Mouse (Mus musculus) intestine, embryonic 15.5 days (tissue): ENCODE measurements at regions not wholly inside any gene's neighbourhood (a gene's known extent, or its start where the extent isn't known, plus 50 kb on each side); places are given as distances from the start of the nearest gene placed in this dataset.

Experiments
- ATAC-seq: fragments of 200-750 bp; cut with Nextera tagmentation; 2 replicates; pipeline ENCODE4 v1.8.0; 2017; ENCODE audit warnings: moderate TSS enrichment, moderate library complexity
- H3K27ac ChIP-seq: fragments of 300-500 bp; sonication (generic); 2 replicates; pipeline ENCODE4 v1.5.1; 2015; ENCODE audit warnings: mild to moderate bottlenecking, inconsistent platforms
- H3K27me3 ChIP-seq: fragments of 300-500 bp; sonication (generic); replicated peaks from 2 replicates; pipeline ENCODE4 v1.6.1; 2015; ENCODE audit warnings: inconsistent platforms
- H3K36me3 ChIP-seq: fragments of 300-500 bp; sonication (generic); 2 replicates; pipeline ENCODE4 v1.6.1; 2015; ENCODE audit warnings: inconsistent platforms
- H3K4me1 ChIP-seq: fragments of 300-500 bp; sonication (generic); replicated peaks from 2 replicates; pipeline ENCODE4 v1.6.1; 2015; ENCODE audit warnings: inconsistent platforms
- H3K4me2 ChIP-seq: fragments of 300-500 bp; sonication (generic); replicated peaks from 2 replicates; pipeline ENCODE4 v1.6.1; 2015; ENCODE audit warnings: mild to moderate bottlenecking, inconsistent platforms
- H3K4me3 ChIP-seq: fragments of 300-500 bp; sonication (generic); replicated peaks from 2 replicates; pipeline ENCODE4 v1.5.1; 2015; ENCODE audit warnings: inconsistent platforms
- H3K9ac ChIP-seq: fragments of 300-500 bp; sonication (generic); 2 replicates; pipeline ENCODE4 v1.6.1; 2015; ENCODE audit warnings: inconsistent platforms
- H3K9me3 ChIP-seq: fragments of 300-500 bp; sonication (generic); 2 replicates; pipeline ENCODE4 v1.6.1; 2016; ENCODE audit warnings: inconsistent platforms
- WGBS: fragments of 180-500 bp; shearing (Covaris S2); methylation state at CpG from one replicate; pipeline ENCODE4 v1.1.7; 2015; 5-methylcytosine and 5-hydroxymethylcytosine counted together

DNA sequence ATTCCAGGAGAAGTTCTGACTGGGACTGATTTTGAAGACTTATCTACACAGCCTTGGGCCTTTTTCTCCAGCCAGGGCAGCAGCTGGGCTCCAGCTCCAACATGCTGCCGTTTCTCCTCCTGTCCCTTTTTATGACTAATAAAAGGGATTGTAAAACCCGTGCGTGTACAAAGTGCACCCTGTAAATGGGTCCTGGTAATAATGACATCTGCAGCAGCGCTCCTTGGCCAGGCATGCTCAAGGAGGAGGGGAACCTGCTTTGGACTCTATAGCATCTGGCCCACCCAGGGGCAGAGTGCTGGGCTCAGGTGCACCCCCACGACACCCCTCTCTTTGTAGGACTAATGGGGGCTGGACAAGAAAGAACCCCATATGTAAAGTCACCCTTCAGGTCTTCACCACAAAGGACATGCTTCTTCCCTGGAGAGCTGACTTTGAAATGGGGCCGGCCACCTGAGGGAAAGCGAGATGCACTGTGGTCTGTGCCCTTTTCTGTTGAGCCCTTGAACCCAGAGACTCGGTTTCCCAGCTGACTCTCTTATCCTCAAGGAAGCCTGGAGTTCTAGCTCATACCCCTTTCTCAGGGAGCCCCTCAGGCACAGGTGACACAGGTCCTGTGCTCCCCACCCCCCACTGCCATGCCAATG, 61.4 kb downstream of the Mrpl23 start:
- peaks cover 40% of the 10 kb centered on the region for H3K4me1 ChIP-seq
- WGBS = 51% methylated on average over 8 of the region's 8 CpGs
- H3K4me2 ChIP-seq = no peak overlapping the region
- no peaks in the 10 kb centered on the region for H3K9me3 ChIP-seq
- H3K36me3 ChIP-seq = no peaks in the 10 kb centered on the region
- no peaks in the 10 kb centered on the region for H3K27me3 ChIP-seq
- no peak overlapping the region for H3K4me3 ChIP-seq
- ATAC-seq = peak; percentile 87
- peak overlapping the region; percentile 67 for H3K27ac ChIP-seq
- H3K9ac ChIP-seq = no peak overlapping the region

DNA sequence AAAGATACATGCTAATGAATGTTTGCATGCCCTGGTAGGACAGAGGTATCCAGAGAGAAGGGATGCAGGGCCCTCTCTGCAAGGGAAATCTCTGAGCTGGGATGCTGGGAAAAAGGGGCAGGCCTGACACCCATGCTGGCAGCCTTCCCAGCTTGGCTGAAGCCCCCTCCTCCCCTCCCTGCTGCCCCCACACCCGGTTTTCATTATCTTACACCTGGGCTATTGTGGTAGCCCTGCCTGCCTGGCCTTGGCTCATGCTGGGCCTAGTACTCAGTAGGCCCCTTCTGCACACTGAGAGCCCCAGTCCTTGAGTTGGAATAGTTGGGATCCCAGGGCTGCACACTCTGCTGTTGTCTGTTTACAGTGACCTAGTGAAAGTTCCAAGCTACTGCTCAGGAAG, 62.9 kb downstream of the Mrpl23 start:
- ATAC-seq = no peak
- Histone ChIP-seq H3K4me1 (peaks cover 39% of the 10 kb centered on the region), H3K4me2 (no peak overlapping the region), H3K27me3 (no peaks in the 10 kb centered on the region), H3K27ac (no peak overlapping the region), H3K4me3 (no peak overlapping the region), H3K36me3 (no peaks in the 10 kb centered on the region), H3K9ac (no peak overlapping the region), H3K9me3 (no peaks in the 10 kb centered on the region)
- WGBS = 50% methylated on average over 1 of the region's 1 CpGs

GRCm38 (mm10) chr7:142596211-142596610, 63.7 kb downstream of the Mrpl23 start:
- H3K27me3 ChIP-seq = no peaks in the 10 kb centered on the region
- H3K36me3 ChIP-seq = no peaks in the 10 kb centered on the region
- peaks cover 36% of the 10 kb centered on the region for H3K4me1 ChIP-seq
- no peaks in the 10 kb centered on the region for H3K9me3 ChIP-seq
- H3K4me3 ChIP-seq = no peak overlapping the region
- WGBS = 91% methylated on average over 1 of the region's 1 CpGs
- no peak overlapping the region for H3K27ac ChIP-seq
- H3K4me2 ChIP-seq = no peak overlapping the region
- no peak for ATAC-seq
- no peak overlapping the region for H3K9ac ChIP-seq

- Histone ChIP-seq H3K36me3 (no peaks in the 10 kb centered on the region), H3K4me1 (peaks cover 21% of the 10 kb centered on the region; the same call in 1 of the 2 replicates), H3K27me3 (no peaks in the 10 kb centered on the region), H3K4me3 (no peak overlapping the region), H3K9ac (no peak overlapping the region), H3K27ac (no peak overlapping the region), H3K9me3 (no peaks in the 10 kb centered on the region), H3K4me2 (no peak overlapping the region)
- 53% methylated on average over 7 of the region's 7 CpGs for WGBS
- no peak for ATAC-seq
Observed at GRCm38 (mm10) chr7:142597961-142598360, 65.5 kb downstream of the Mrpl23 start.

DNA sequence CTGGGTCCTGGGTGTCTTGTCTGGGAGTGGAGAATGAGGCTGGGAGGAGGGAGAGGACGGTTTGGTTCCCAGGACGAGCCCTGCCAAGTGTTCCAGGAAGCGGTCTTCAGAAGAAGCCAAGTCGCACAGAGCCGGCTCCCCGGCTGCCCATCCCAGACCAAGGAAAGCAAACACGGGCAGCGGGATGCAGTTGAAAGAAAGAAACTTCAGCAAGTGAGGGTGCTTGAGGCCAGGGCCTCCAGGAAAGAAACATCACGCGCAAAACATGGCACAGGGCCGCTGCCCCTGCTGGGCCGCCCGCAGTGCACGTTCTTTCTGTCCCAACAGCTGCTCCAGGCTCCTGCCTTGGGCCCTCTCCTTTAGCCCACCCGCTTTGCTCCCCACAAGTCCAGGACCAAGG, 66.7 kb downstream of the Igf2 start:
- no peak overlapping the region for H3K4me2 ChIP-seq
- no peaks in the 10 kb centered on the region for H3K27me3 ChIP-seq
- H3K9me3 ChIP-seq = no peaks in the 10 kb centered on the region
- 0 out of 2 replicates have a peak, but pooled peaks cover 11% of the 10 kb centered on the region for H3K4me1 ChIP-seq
- no peak for ATAC-seq
- H3K27ac ChIP-seq = no peak overlapping the region
- no peak overlapping the region for H3K4me3 ChIP-seq
- no peak overlapping the region for H3K9ac ChIP-seq
- 76% methylated on average over 15 of the region's 15 CpGs for WGBS
- no peaks in the 10 kb centered on the region for H3K36me3 ChIP-seq

GRCm38 (mm10) chr7:142600400-142600799, 66.2 kb downstream of the Igf2 start:
- ATAC-seq = no peak
- Histone ChIP-seq H3K4me3 (no peak overlapping the region), H3K27ac (no peak overlapping the region), H3K36me3 (no peaks in the 10 kb centered on the region), H3K4me2 (no peak overlapping the region), H3K9ac (no peak overlapping the region), H3K27me3 (no peaks in the 10 kb centered on the region), H3K9me3 (no peaks in the 10 kb centered on the region), H3K4me1 (0 out of 2 replicates have a peak, but pooled peaks cover 10% of the 10 kb centered on the region)
- WGBS = 15% methylated on average over 1 of the region's 1 CpGs
